Mouse (Mus musculus): Measurements from ENCODE around the gene Gna11. TPM values are rescaled to one million over a fixed set of nuclear protein-coding genes. Genes with fewer than 3 reads are reported as not detected.

The Gna11 gene
- polyA plus RNA-seq, 1 experiment from 2014 or later, result 90.2 TPM

- Histone ChIP-seq H3K4me2 (ENCODE audit: low read length) (peak overlapping the region; percentile 82), H3K4me1 (ENCODE audit: control insufficient read depth, insufficient read depth, low read length) (peaks cover 33% of the 10 kb centered on the region), H3K27me3 (ENCODE audit: control insufficient read depth, insufficient read depth, low read depth, low read length) (peaks cover 3% of the 10 kb centered on the region), H3K36me3 (ENCODE audit: control insufficient read depth, insufficient read depth, low read length) (peaks cover 12% of the 10 kb centered on the region; the same call in 1 of the 2 replicates), H3K9ac (ENCODE audit: low read depth, low read length) (peak overlapping the region; percentile 100), H3K9me3 (replicated peaks; ENCODE audit: control insufficient read depth, low read length, poor library complexity, severe bottlenecking) (no peaks in the 10 kb centered on the region), H3K4me3 (ENCODE audit: low read depth, low read length) (peak overlapping the region; percentile 89), H3K27ac (ENCODE audit: low read length) (no peak overlapping the region; the same call in none of the 2 replicates)
- no peak; the same call in 1 of the 2 replicates for ATAC-seq
- 36% methylated on average over 16 of the region's 16 CpGs for WGBS
Measured at GRCm38 (mm10) chr10:81560719-81561459, 15.9 kb upstream of the Gna11 start.

GRCm38 (mm10) chr10:81559627-81560539 lies 14.9 kb upstream of the Gna11 start:
- peaks cover 3% of the 10 kb centered on the region; the same call in 1 of the 2 replicates for H3K36me3 ChIP-seq (ENCODE audit: control insufficient read depth, insufficient read depth, low read length)
- H3K9ac ChIP-seq (ENCODE audit: low read depth, low read length), result peak overlapping the region; percentile 100
- ATAC-seq, result peak; percentile 40
- WGBS, result 1% methylated on average over 25 of the region's 36 CpGs
- peak overlapping the region; percentile 89 for H3K4me3 ChIP-seq (ENCODE audit: low read depth, low read length)
- H3K4me2 ChIP-seq (ENCODE audit: low read length), result peak overlapping the region; percentile 82
- peak overlapping the region; percentile 87 for H3K27ac ChIP-seq (ENCODE audit: low read length)
- H3K27me3 ChIP-seq (ENCODE audit: control insufficient read depth, insufficient read depth, low read depth, low read length), result no peaks in the 10 kb centered on the region
- no peaks in the 10 kb centered on the region for H3K9me3 ChIP-seq (replicated peaks; ENCODE audit: control insufficient read depth, low read length, poor library complexity, severe bottlenecking)
- H3K4me1 ChIP-seq (ENCODE audit: control insufficient read depth, insufficient read depth, low read length), result peaks cover 33% of the 10 kb centered on the region

DNA sequence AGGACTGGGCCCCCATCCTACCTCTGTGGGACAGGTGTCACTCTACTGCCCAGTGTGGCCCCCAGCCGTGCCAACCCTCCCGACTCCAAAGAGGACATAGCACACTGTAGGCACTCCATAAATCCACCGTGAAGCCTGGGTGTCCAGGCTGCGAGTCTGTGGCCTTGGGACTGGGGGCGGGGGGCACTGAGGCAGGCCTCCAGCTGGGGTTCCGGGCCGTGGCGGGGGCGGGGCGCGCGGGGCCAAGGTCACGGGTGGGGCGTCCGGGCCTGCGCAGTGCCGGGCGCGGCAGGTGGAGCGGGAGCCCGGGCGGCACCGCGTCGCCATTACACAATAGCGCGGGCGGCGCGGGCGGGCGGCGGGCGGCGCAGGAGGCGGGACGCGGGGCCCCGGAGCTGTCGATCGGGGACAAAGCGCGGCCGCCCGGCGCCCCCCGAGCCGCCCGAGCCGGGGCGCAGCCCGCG lies 14.2 kb upstream of the Gna11 start, which contains the start of gene Aes:
TSS of gene Aes (plus strand) at position 326 of the 464 bp plus-strand sequence.
- Histone ChIP-seq H3K36me3 (ENCODE audit: control insufficient read depth, insufficient read depth, low read length) (no peaks in the 10 kb centered on the region), H3K9ac (ENCODE audit: low read depth, low read length) (peak within 1 kb of the TSS; percentile 100), H3K4me2 (ENCODE audit: low read length) (peak within 1 kb of the TSS; percentile 82), H3K4me3 (ENCODE audit: low read depth, low read length) (peak within 1 kb of the TSS; percentile 89), H3K4me1 (ENCODE audit: control insufficient read depth, insufficient read depth, low read length) (peaks cover 33% of the 10 kb centered on the region), H3K9me3 (replicated peaks; ENCODE audit: control insufficient read depth, low read length, poor library complexity, severe bottlenecking) (no peaks in the 10 kb centered on the region), H3K27ac (ENCODE audit: low read length) (peak within 1 kb of the TSS; percentile 87), H3K27me3 (ENCODE audit: control insufficient read depth, insufficient read depth, low read depth, low read length) (no peaks in the 10 kb centered on the region)
- under 1% methylated on average over 34 of the region's 53 CpGs for WGBS
- ATAC-seq, result peak; percentile 57

DNA sequence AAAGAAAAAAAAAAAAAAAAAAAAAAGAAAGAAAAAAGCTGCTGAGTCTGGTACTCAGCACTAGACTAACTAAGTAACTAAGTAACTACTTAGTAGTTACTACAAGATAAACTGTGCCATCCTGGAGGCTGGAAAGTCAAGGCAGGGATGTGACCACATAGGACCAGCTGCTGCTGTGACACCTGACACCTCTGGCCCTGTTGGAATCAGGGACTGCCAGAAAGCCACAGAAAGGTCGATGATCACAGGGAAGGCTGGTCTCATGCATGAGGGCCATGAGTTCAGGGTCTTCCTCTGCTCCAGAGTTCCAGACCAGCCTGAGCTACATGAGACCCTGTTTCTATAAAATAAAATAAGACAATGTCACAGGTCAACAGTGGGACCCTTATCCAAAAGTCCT lies 12.5 kb upstream of the Gna11 start:
- Histone ChIP-seq H3K9me3 (replicated peaks; ENCODE audit: control insufficient read depth, low read length, poor library complexity, severe bottlenecking) (no peaks in the 10 kb centered on the region), H3K4me1 (ENCODE audit: control insufficient read depth, insufficient read depth, low read length) (peaks cover 18% of the 10 kb centered on the region), H3K4me2 (ENCODE audit: low read length) (no peak overlapping the region), H3K36me3 (ENCODE audit: control insufficient read depth, insufficient read depth, low read length) (no peaks in the 10 kb centered on the region), H3K27ac (ENCODE audit: low read length) (no peak overlapping the region), H3K9ac (ENCODE audit: low read depth, low read length) (no peak overlapping the region), H3K4me3 (ENCODE audit: low read depth, low read length) (no peak overlapping the region), H3K27me3 (ENCODE audit: control insufficient read depth, insufficient read depth, low read depth, low read length) (no peaks in the 10 kb centered on the region)
- ATAC-seq, result no peak
- WGBS, result 58% methylated on average over 1 of the region's 1 CpGs

- ATAC-seq, result no peak
- Histone ChIP-seq H3K4me1 (ENCODE audit: control insufficient read depth, insufficient read depth, low read length) (peaks cover 11% of the 10 kb centered on the region), H3K27ac (ENCODE audit: low read length) (no peak overlapping the region), H3K9me3 (replicated peaks; ENCODE audit: control insufficient read depth, low read length, poor library complexity, severe bottlenecking) (no peaks in the 10 kb centered on the region), H3K4me2 (ENCODE audit: low read length) (no peak overlapping the region), H3K36me3 (ENCODE audit: control insufficient read depth, insufficient read depth, low read length) (no peaks in the 10 kb centered on the region), H3K27me3 (ENCODE audit: control insufficient read depth, insufficient read depth, low read depth, low read length) (no peaks in the 10 kb centered on the region), H3K9ac (ENCODE audit: low read depth, low read length) (no peak overlapping the region), H3K4me3 (ENCODE audit: low read depth, low read length) (no peak overlapping the region)
- 74% methylated on average over 3 of the region's 3 CpGs for WGBS
Measured at GRCm38 (mm10) chr10:81556282-81556681, 11.3 kb upstream of the Gna11 start.

GRCm38 (mm10) chr10:81553807-81554755 lies 9.1 kb upstream of the Gna11 start:
- H3K9ac ChIP-seq (ENCODE audit: low read depth, low read length), result no peak overlapping the region
- no peaks in the 10 kb centered on the region for H3K36me3 ChIP-seq (ENCODE audit: control insufficient read depth, insufficient read depth, low read length)
- H3K4me2 ChIP-seq (ENCODE audit: low read length), result no peak overlapping the region
- no peaks in the 10 kb centered on the region for H3K27me3 ChIP-seq (ENCODE audit: control insufficient read depth, insufficient read depth, low read depth, low read length)
- no peaks in the 10 kb centered on the region for H3K9me3 ChIP-seq (replicated peaks; ENCODE audit: control insufficient read depth, low read length, poor library complexity, severe bottlenecking)
- H3K4me3 ChIP-seq (ENCODE audit: low read depth, low read length), result no peak overlapping the region
- H3K27ac ChIP-seq (ENCODE audit: low read length), result no peak overlapping the region
- ATAC-seq, result no peak
- 85% methylated on average over 6 of the region's 6 CpGs for WGBS
- H3K4me1 ChIP-seq (ENCODE audit: control insufficient read depth, insufficient read depth, low read length), result peaks cover 2% of the 10 kb centered on the region; the same call in 1 of the 2 replicates

DNA sequence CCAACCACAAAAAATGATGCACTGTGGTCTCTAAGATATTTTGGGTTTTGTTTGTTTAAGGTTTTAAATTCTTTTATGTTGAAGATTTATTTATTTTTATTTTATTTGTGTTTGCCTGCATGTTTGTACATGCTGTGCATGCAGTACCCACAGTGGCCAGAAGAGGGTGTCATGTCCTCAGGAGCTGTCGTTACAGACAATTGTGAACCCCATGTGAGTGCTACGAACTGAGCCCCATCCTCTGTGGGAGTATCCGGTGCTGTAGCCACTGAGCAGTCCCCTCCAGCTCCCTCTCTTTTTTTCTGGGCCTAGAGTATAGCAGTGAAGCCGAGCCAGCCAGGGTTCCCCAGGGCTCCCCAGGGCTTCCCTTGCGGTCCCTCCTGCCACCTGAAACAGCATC lies 8.2 kb upstream of the Gna11 start:
- no peaks in the 10 kb centered on the region for H3K27me3 ChIP-seq (ENCODE audit: control insufficient read depth, insufficient read depth, low read depth, low read length)
- no peaks in the 10 kb centered on the region; the same call in 1 of the 2 replicates for H3K4me1 ChIP-seq (ENCODE audit: control insufficient read depth, insufficient read depth, low read length)
- H3K4me2 ChIP-seq (ENCODE audit: low read length), result no peak overlapping the region
- 87% methylated on average over 5 of the region's 5 CpGs for WGBS
- H3K9ac ChIP-seq (ENCODE audit: low read depth, low read length), result no peak overlapping the region
- no peak overlapping the region for H3K4me3 ChIP-seq (ENCODE audit: low read depth, low read length)
- H3K27ac ChIP-seq (ENCODE audit: low read length), result no peak overlapping the region
- no peaks in the 10 kb centered on the region for H3K9me3 ChIP-seq (replicated peaks; ENCODE audit: control insufficient read depth, low read length, poor library complexity, severe bottlenecking)
- no peaks in the 10 kb centered on the region for H3K36me3 ChIP-seq (ENCODE audit: control insufficient read depth, insufficient read depth, low read length)
- no peak for ATAC-seq

- 4% methylated on average over 12 of the region's 12 CpGs for WGBS
- ATAC-seq, result peak; percentile 85
- Histone ChIP-seq H3K4me2 (ENCODE audit: low read length) (peak overlapping the region; percentile 46), H3K4me3 (ENCODE audit: low read depth, low read length) (peak overlapping the region; percentile 8; the same call in 1 of the 2 replicates), H3K36me3 (ENCODE audit: control insufficient read depth, insufficient read depth, low read length) (no peaks in the 10 kb centered on the region), H3K27ac (ENCODE audit: low read length) (peak overlapping the region; percentile 38; the same call in 1 of the 2 replicates), H3K27me3 (ENCODE audit: control insufficient read depth, insufficient read depth, low read depth, low read length) (no peaks in the 10 kb centered on the region), H3K9ac (ENCODE audit: low read depth, low read length) (peak overlapping the region; percentile 56; the same call in 1 of the 2 replicates), H3K4me1 (ENCODE audit: control insufficient read depth, insufficient read depth, low read length) (no peaks in the 10 kb centered on the region; the same call in 1 of the 2 replicates), H3K9me3 (replicated peaks; ENCODE audit: control insufficient read depth, low read length, poor library complexity, severe bottlenecking) (no peaks in the 10 kb centered on the region)
Measured at GRCm38 (mm10) chr10:81551597-81552102, 6.7 kb upstream of the Gna11 start.

Measured in midbrain, embryonic 16.5 days (tissue).